Mouse (Mus musculus) gastrocnemius, postnatal 10 days (tissue): ENCODE results near the gene Wdr20. TPM values are rescaled to one million over a fixed set of nuclear protein-coding genes. Genes with fewer than 3 reads are reported as not detected.

ENCODE experiments used
- DNase-seq: peaks from one replicate; pipeline ENCODE4 v3.0.0; 2021; ENCODE audit warnings: mixed read lengths
- total RNA-seq, 2 experiments: library from RNA; stranded (reverse); gene quantifications; 2 replicates each; pipeline ENCODE4 v1.2.3; 2021

The Wdr20 gene
- total RNA-seq, 2 experiments from 2014 or later = 20.5 TPM

DNA sequence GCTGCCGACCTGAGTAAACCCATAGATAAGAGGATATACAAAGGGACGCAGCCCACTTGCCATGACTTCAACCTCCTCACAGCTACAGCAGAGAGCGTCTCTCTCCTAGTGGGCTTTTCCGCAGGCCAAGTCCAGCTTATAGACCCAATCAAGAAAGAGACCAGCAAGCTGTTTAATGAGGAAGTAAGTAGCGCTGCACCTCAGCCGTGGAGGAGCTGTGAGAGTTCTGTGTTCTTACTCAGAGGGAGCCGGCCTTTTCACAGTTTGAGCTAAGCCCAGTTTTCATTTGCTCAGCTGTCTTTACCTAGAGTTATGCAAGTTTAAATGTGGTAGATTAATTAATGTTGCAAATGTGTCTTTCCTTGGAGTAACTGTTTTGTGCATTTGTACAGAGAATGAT, 41.6 kb downstream of the Wdr20 start:
- DNase-seq = no peak

GRCm38 (mm10) chr12:110781181-110781580, 43.4 kb downstream of the Wdr20 start:
- DNase-seq = no peak

GRCm38 (mm10) chr12:110782278-110782677, 44.5 kb downstream of the Wdr20 start:
- no peak for DNase-seq

- no peak for DNase-seq
These were observed 46.5 kb downstream of the Wdr20 start for GRCm38 (mm10) chr12:110784211-110784610.

GRCm38 (mm10) chr12:110786243-110786642, 48.5 kb downstream of the Wdr20 start:
- DNase-seq = peak; percentile 41

- DNase-seq = no peak
These were observed 52.8 kb downstream of the Wdr20 start for GRCm38 (mm10) chr12:110790580-110790979.

- no peak for DNase-seq
These were observed 53.3 kb downstream of the Wdr20 start for GRCm38 (mm10) chr12:110791026-110791425.

DNA sequence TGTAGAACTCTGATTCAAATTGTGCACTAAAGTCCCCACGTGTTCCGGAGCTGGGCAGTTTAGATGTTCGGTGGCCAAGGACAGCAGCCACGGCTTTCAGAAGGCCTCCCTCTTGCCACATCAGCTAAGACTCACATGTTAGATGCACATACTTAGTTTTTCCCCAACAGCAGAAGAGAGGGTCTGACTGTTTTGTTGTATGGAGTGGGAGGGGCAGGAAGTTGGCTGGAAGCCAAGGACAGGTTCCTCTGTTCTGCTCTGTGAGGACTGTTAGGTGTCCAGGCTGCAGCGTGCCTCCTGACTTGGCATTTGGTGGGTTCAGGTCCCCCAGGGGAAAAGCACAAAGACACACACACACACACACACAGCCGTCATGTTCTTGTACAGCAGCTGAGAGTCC, 57.3 kb downstream of the Wdr20 start:
- no peak for DNase-seq

GRCm38 (mm10) chr12:110796748-110797147, 59.0 kb downstream of the Wdr20 start:
- no peak for DNase-seq

DNA sequence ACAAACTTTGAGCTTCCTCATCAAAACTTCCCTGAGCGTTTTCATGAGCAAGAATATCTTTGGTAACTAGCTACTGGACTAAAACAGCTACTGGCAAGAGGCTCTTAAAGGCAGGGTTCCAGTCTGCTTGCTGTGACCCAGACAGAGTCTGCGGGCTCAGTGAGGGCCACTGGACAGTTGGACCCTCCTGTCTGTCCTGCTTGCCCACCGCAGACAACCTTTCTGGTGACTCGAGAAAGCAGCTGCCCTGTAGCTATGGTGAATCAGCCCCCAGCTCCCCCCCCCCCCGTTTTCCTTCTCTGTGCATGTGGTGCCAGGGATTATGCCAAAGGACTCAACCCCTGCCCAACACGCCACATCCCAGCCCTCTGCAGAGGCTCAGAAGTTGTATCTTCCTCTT, 59.5 kb downstream of the Wdr20 start:
- no peak for DNase-seq

GRCm38 (mm10) chr12:110797842-110798431, 60.2 kb downstream of the Wdr20 start:
- DNase-seq = no peak

DNA sequence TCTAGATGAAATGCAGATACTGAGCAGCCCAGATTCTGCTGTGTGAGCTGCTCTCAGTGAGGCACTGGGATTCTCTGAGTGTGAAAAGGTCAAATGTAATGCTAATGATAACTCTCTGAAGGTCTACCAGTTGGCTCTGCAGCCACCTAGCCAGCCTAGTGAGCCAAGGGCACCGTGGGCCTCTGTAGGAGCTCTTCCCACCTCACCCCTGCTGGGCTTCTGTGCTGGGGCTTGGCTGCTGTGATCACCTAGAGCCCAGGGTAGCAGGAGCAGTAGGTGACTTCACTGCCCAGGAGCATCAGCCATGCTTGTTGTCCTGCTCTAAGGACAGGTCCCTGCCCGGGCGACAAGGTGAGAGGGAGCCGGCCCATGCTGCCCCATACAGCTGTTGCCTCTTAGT, 61.5 kb downstream of the Wdr20 start:
- DNase-seq = no peak

- no peak for DNase-seq
These were observed 64.2 kb downstream of the Wdr20 start for GRCm38 (mm10) chr12:110801876-110802464.

DNA sequence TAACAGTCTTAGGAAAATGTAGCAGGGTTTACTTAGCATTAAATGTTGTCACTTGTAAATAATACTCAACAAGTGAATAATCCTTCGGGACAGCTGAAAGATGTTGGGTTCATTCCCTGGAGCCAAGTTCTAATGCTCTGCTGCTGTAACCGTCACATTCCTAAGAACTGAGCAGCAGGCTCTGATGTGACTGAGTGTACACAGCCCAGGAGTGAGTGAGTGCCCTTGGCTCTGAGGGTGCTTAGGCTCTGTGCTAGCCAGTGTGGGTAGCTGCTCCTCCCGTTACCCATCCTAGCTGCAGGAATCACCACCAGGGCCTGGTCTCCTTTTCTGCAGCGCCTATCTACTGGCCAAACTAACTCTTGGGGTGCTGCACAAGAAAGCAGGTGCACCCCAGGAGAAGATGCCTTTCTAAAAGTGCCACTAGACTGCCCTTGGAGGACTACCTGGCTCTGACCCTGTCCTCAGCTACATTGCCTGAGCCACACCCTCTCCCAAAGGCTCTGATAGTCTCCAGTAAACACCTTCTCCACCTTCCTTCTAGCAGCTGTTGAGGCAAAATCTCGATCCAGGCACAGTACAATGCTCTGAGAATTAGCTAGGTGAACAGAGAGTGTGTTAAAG, 65.0 kb downstream of the Wdr20 start:
- no peak for DNase-seq

- no peak for DNase-seq
These were observed 66.5 kb downstream of the Wdr20 start for GRCm38 (mm10) chr12:110804261-110804660.

GRCm38 (mm10) chr12:110806301-110806970, 68.7 kb downstream of the Wdr20 start:
- DNase-seq = peak; percentile 39

DNA sequence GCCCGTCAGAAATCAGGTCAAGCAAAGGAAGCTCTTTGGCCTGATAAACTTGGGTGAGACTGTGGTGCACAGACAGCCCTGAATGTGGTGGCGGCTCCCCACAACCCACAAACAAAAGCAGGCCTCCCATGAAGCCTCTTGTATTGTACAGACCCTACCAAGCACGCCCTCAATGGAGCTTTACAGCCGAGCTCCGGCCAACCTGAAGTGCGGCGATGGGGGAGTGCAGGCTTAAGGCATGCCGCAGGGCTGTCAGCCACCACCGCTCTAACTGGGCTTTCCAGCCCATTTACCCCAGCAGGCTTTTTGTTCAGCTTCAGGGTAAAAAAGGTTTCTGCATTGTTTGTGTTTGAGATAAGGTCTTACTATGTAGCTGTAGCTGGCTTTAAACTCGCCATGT, 70.7 kb downstream of the Wdr20 start:
- no peak for DNase-seq

DNA sequence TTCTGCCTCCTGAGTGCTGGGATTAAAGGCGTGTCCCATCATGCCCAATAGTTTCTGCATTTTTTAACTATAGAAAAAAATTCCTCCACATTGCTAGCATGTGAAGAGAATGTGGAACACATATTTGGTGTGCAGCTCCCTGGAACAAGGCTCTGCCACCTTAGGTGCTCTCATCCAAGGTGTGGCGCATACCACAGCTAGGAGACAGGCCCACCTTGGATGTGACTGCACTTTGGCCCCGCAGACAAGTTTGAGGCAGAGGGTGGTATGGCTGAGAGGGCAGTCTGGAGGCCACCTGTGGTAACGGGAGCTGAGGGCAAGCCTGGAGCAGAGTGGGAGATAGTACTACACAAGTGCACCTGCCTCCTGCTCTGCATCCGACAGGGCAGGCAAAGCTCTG, 71.1 kb downstream of the Wdr20 start:
- DNase-seq = no peak

GRCm38 (mm10) chr12:110813132-110813531, 75.4 kb downstream of the Wdr20 start:
- DNase-seq = no peak

- no peak for DNase-seq
These were observed 75.9 kb downstream of the Wdr20 start for GRCm38 (mm10) chr12:110813624-110814023.

- no peak for DNase-seq
These were observed 77.2 kb downstream of the Wdr20 start for GRCm38 (mm10) chr12:110814924-110815323.

GRCm38 (mm10) chr12:110816833-110817232, 79.1 kb downstream of the Wdr20 start:
- no peak for DNase-seq

DNA sequence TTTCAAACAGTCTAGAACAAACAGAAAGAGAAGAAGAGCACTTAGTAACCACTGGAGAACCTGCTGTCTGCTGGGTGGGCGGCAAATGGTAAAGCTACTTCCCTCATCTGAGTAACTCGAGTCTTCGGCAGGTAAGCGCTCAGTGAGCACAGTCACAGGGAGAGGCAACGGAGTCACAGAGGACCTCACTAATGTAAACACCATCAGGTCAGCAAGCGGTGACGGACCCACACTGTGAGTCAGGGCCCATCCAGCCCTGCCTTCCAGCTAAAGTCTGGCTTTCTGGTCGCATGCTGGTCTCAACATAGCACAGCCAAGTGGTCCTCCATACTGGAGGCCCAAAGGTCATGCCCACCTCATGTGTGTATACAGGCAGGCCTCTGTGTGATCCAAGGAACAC, 81.6 kb downstream of the Wdr20 start:
- no peak for DNase-seq
